Mouse (Mus musculus) kidney, adult 2 months (tissue): ENCODE results near the gene Mdga1. TPM values are rescaled to one million over a fixed set of nuclear protein-coding genes. Genes with fewer than 3 reads are reported as not detected.

Source experiments
- DNase-seq: peaks from one replicate; pipeline ENCODE4 v3.0.0; 2021
- H3K27ac ChIP-seq: fragments of 200-500 bp; 2 replicates; pipeline ENCODE4 v1.5.1; 2012; ENCODE audit warnings: low read depth, low read length, control low read depth, inconsistent platforms; ENCODE audit not compliant: insufficient read depth
- H3K27me3 ChIP-seq: fragments of 200-500 bp; replicated peaks from 2 replicates; pipeline ENCODE4 v1.6.1; 2012; ENCODE audit warnings: mild to moderate bottlenecking, moderate library complexity, low read length, inconsistent platforms; ENCODE audit not compliant: control insufficient read depth, insufficient read depth
- H3K36me3 ChIP-seq: fragments of 200-500 bp; 2 replicates; pipeline ENCODE4 v1.6.1; 2012; ENCODE audit warnings: mild to moderate bottlenecking, moderate library complexity, low read length, inconsistent platforms; ENCODE audit not compliant: control insufficient read depth, insufficient read depth
- H3K4me1 ChIP-seq: fragments of 200-500 bp; 2 replicates; pipeline ENCODE4 v1.6.1; 2011; ENCODE audit warnings: low read length; ENCODE audit not compliant: control insufficient read depth, insufficient read depth
- H3K4me3 ChIP-seq: fragments of 200-500 bp; 2 replicates; pipeline ENCODE4 v1.5.1; 2011; ENCODE audit warnings: mild to moderate bottlenecking, low read depth, low read length, control low read depth; ENCODE audit not compliant: insufficient read depth
- CTCF ChIP-seq: fragments of 200-500 bp; conservative IDR thresholded peaks from 2 replicates; pipeline ENCODE4 v1.5.1; 2011; ENCODE audit warnings: low read depth, mild to moderate bottlenecking, control low read depth, low read length, moderate library complexity, mixed read lengths; ENCODE audit not compliant: insufficient read depth, insufficient read length
- POLR2A ChIP-seq: fragments of 200-500 bp; IDR thresholded peaks from one replicate; pipeline ENCODE4 v1.6.1; 2011; ENCODE audit warnings: low read depth, low read length, control low read depth
- WGBS: fragments of 180-500 bp; shearing (Covaris S2); methylation state at CpG from one replicate; pipeline ENCODE4 v1.1.7; 2018; 5-methylcytosine and 5-hydroxymethylcytosine counted together
- polyA plus RNA-seq: library from polyadenylated mRNA; depleted of rRNA; stranded (reverse); fragments of >200 nt; gene quantifications from 2 replicates; pipeline ENCODE4 v1.2.3, GENCODE M21; 2012

Gene Mdga1
- polyA plus RNA-seq, 1 experiment: 1.3 TPM

DNA sequence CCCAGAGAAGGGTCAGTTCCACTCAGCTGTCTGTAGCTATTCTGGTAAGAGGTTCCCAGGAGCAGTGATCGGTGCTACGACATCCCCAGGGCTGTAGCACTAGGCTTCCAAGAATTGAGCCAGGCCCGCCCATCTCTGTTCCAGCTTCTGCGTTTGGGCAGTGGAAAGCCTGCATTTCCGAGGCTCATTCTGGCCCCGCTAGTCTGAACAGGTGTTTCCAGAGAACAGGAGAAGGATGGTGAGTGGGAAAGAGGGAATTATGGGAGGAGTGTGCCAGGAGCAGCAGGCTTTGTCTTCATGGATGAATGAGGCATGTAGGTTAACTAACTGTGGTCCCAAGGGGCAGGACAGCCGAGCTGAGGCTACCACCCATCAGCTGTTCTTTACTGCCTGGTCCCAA, 140.8 kb downstream of the Mdga1 start:
- H3K4me3 ChIP-seq: no peak overlapping the region
- no peak overlapping the region for H3K27ac ChIP-seq
- no peak for DNase-seq
- no peak for TF ChIP-seq CTCF
- no peak for TF ChIP-seq POLR2A
- no peaks in the 10 kb centered on the region for H3K4me1 ChIP-seq
- no peaks in the 10 kb centered on the region for H3K36me3 ChIP-seq
- no peaks in the 10 kb centered on the region for H3K27me3 ChIP-seq
- 75% methylated on average over 7 of the region's 7 CpGs for WGBS

DNA sequence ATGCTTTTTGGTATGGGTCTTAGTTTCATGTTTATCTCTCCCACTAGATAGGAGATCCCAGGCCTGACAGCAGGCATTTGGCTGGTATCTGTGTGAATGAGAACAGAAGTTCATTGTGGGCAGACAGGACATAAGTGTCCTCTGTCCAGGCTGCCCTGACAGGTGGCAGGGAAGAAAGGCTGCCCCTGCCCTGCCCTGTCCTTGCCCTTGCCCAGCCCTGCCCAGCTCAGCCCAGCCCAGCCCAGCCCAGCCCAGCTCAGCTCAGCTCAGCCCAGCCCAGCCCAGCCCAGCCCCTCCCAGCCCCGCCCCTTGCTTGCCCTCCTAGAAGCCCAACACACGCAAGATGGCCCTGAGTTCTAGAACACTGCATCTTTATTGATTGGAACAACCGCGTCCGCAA, 142.3 kb downstream of the Mdga1 start:
- Histone ChIP-seq H3K4me1 (no peaks in the 10 kb centered on the region), H3K27me3 (no peaks in the 10 kb centered on the region), H3K36me3 (no peaks in the 10 kb centered on the region), H3K27ac (no peak overlapping the region), H3K4me3 (no peak overlapping the region)
- DNase-seq: no peak
- no peak for TF ChIP-seq POLR2A
- TF ChIP-seq CTCF: no peak
- WGBS: 62% methylated on average over 5 of the region's 5 CpGs

DNA sequence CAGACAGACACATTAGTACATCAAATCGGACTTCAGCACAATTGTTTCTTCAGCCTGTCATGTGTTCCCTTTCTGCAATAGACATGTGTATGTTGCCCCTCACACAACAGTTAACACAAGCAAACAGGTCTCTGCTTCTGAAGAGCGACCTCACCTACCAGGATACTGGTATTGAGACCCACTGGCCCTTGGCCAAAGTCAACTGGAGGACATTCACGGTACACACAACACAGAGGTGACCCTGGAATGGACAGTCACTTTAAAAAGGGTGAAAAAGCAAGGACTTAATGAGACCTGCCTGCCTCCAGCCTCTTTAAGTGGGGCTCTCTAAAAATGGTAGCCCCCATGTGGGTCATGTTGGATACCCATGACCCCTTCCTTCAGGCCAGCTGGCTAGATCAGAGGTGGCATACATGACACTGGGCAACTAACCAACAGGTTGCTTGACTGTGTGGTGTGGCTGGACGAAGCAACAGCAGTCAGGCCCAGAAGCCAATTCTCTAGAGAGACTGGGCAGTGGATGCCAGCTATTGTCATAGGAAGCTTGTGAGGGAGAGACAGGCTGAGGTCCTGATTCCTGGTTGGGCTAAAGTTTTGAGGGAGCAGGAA, 145.3 kb downstream of the Mdga1 start:
- TF ChIP-seq CTCF: no peak
- no peak for TF ChIP-seq POLR2A
- Histone ChIP-seq H3K36me3 (no peaks in the 10 kb centered on the region), H3K27ac (no peak overlapping the region), H3K27me3 (no peaks in the 10 kb centered on the region), H3K4me3 (no peak overlapping the region), H3K4me1 (no peaks in the 10 kb centered on the region)
- 76% methylated on average over 4 of the region's 4 CpGs for WGBS
- no peak for DNase-seq

DNA sequence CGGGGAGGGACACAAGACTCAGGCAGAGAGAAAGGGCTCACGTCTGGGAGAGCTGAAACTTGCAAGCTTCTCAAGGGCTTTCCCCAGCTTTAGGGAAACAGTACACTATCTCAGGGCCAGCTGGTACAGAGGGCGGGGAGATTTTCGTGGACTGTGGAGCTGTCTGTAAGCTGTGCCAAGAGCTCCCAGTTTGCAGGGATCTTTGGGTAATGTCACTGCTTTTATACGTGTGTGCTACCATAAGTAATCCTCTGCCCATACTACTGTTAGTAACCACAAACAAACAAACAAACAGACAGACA, 145.7 kb downstream of the Mdga1 start:
- Histone ChIP-seq H3K36me3 (no peaks in the 10 kb centered on the region), H3K4me3 (no peak overlapping the region), H3K27me3 (no peaks in the 10 kb centered on the region), H3K27ac (no peak overlapping the region), H3K4me1 (no peaks in the 10 kb centered on the region)
- DNase-seq: no peak
- no peak for TF ChIP-seq CTCF
- no peak for TF ChIP-seq POLR2A
- WGBS: 69% methylated on average over 5 of the region's 5 CpGs

DNA sequence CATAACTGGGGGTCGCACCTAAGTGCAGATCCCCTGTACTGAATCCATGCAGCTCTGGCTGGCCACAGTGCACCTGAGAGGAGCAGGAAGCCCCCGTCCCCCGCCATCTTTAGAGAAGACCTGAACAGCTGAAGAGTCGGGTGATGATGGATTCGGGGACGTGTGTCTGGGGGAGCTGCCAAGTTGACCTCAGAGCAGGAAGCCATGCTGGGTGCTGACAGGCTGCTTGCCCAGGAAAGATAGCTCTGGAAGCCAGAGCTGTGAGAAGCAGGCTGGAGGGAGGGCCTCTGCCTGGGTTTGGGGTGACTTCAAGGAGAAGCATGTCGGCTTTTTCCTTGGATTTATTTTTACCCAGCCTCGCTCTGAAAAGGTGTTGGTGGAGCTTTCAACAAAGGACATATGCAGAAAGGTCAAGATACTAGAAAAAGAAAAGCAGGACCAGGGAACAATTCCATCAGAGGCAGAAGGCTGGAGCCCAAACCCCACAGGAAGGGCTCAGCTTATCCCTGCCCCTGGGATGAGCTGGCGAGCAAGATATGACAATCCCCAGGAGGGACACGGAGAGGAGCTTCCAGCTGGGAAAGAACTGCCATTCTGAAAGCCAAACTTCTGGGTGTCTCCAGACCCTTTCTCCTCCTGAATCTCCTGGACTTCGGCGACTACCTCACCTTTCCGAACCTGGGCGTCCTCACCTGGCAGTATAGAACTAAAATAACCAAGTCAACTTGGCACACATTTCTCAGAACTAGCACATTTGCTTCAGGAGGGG, 146.3 kb downstream of the Mdga1 start:
- no peak overlapping the region for H3K27ac ChIP-seq
- H3K4me1 ChIP-seq: no peaks in the 10 kb centered on the region
- no peaks in the 10 kb centered on the region for H3K27me3 ChIP-seq
- no peaks in the 10 kb centered on the region for H3K36me3 ChIP-seq
- DNase-seq: no peak
- 73% methylated on average over 14 of the region's 14 CpGs for WGBS
- TF ChIP-seq CTCF (no peak), POLR2A (no peak)
- H3K4me3 ChIP-seq: no peak overlapping the region

DNA sequence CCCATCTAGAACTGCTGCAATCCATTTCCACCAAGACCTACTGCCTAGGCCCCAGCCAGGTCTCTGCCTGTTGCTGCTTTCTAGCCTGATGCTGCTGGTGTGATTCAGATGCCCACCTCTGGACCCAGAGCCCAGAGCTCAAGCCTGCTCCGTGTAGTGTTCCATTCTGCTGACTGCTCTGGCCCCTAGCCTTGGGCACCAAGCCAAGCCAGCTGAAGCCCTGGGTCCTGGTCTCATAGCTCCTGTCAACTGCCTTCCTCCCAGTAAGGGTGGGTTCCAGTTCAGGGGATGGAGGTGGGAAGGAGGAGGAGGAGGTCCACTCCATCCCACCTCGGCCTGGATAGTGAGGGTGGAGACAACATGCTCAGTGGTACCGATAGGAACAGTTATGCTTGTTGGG, 150.3 kb downstream of the Mdga1 start:
- DNase-seq: no peak
- no peaks in the 10 kb centered on the region for H3K4me1 ChIP-seq
- H3K36me3 ChIP-seq: no peaks in the 10 kb centered on the region
- WGBS: 85% methylated on average over 3 of the region's 3 CpGs
- no peak overlapping the region for H3K27ac ChIP-seq
- TF ChIP-seq POLR2A (no peak), CTCF (no peak)
- H3K4me3 ChIP-seq: no peak overlapping the region
- H3K27me3 ChIP-seq: no peaks in the 10 kb centered on the region

DNA sequence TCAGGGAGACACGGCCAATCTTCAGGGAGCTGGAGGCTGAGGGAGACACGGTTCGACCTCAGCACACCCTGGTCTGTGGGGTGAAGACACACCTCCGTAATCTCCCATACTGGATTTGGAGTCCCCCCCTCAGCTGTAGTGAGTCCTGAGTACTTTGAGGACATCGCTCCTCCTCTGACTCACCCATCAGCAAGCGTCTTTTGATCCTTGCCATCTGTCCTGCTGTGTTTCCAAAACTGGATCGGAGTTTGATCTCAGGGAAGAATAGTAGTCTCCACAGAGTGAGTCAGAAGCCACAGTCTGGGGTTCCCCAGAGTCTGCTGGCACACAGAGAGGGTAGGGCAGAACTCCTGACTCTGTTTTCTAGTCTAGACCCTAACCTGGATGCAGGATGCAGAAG, 150.9 kb downstream of the Mdga1 start:
- Histone ChIP-seq H3K27me3 (no peaks in the 10 kb centered on the region), H3K27ac (no peak overlapping the region), H3K36me3 (no peaks in the 10 kb centered on the region), H3K4me3 (no peak overlapping the region), H3K4me1 (no peaks in the 10 kb centered on the region)
- WGBS: 87% methylated on average over 7 of the region's 7 CpGs
- TF ChIP-seq CTCF: no peak
- no peak for TF ChIP-seq POLR2A
- no peak for DNase-seq
